8 mouse cellular contexts compared by ENCODE assay signal in genomic region chr5:91994546-91994945, GRCm38 (mm10). TPM values are rescaled to one million over a fixed set of nuclear protein-coding genes. Genes with fewer than 3 reads are reported as not detected.
A peak's percentile ranks its signal among the peaks of the same experiment; 100 is the strongest.
DNase-seq lines count a peak whose midpoint lies in the region.

No protein-coding gene starts in this region.

- peak; percentile 2 to 28 for DNase-seq in adrenal gland, adult 18-20 months (ENCODE audit: low spot score in 2 of 2)
- no peak for DNase-seq in adrenal gland, adult 8-10 months
- DNase-seq in ovary, adult 18-20 months (ENCODE audit: low spot score), result peak; percentile 19
- no peak for DNase-seq in ovary, postnatal 10 days (ENCODE audit: low spot score)
- peak; percentile 5 to 11 for DNase-seq in layer of hippocampus, postnatal 25 days (ENCODE audit: extremely low spot score in 1 of 2, low spot score in 1 of 2)
- peak; percentile 18 for DNase-seq in testis, postnatal 14 days (ENCODE audit: low spot score)
- DNase-seq in urinary bladder, postnatal 36 days (ENCODE audit: low spot score in 2 of 2), result no peak
- no peak for DNase-seq in T-cell, adult 2 months (ENCODE audit: low spot score)

RNA-seq across cellular contexts. Expression of gene Odaph, which starts 7.3 kb away (rescaled TPM):
- not detected for total RNA-seq in adrenal gland, adult 18-20 months (2021)
- not detected for total RNA-seq in adrenal gland, adult 8-10 months (2022)
- total RNA-seq in layer of hippocampus, postnatal 25 days (2021), result not detected

RNA-seq across cellular contexts. Expression of gene Rchy1, which starts 31.7 kb away (rescaled TPM):
- 10 to 100 TPM; 48.0 to 66.3 TPM for total RNA-seq in adrenal gland, adult 18-20 months (2021)
- 10 to 100 TPM; 75.8 to 88.3 (median 80.6) TPM for total RNA-seq in adrenal gland, adult 8-10 months (2022)
- 10 to 100 TPM; 49.0 to 52.6 TPM for total RNA-seq in layer of hippocampus, postnatal 25 days (2021)

RNA-seq across cellular contexts. Expression of gene Cdkl2, which starts 49.1 kb away (rescaled TPM):
- 1 to 10 TPM; 6.2 to 8.5 TPM for total RNA-seq in adrenal gland, adult 18-20 months (2021)
- total RNA-seq in adrenal gland, adult 8-10 months (2022), result 10 to 100 TPM in 1 of 4 experiments, 1 to 10 TPM in 3; 7.3 to 11.3 (median 8.0) TPM
- total RNA-seq in layer of hippocampus, postnatal 25 days (2021), result 10 to 100 TPM; 39.8 to 41.9 TPM

Comparison
In these comparisons a context has a peak if more than half of its experiments do, and no peak if none do; other contexts are left out.
1. DNase-seq: peak in adrenal gland, adult 18-20 months (2 of 2), ovary, adult 18-20 months (single experiment), layer of hippocampus, postnatal 25 days (2 of 2) and testis, postnatal 14 days (single experiment); none in adrenal gland, adult 8-10 months (single experiment), ovary, postnatal 10 days (single experiment), urinary bladder, postnatal 36 days (0 of 2) and T-cell, adult 2 months (single experiment).